Mouse (Mus musculus): Measurements from ENCODE around the gene 1700028P14Rik. TPM values are rescaled to one million over a fixed set of nuclear protein-coding genes. Genes with fewer than 3 reads are reported as not detected.

1700028P14Rik gene
- total RNA-seq, 2 experiments from 2014 or later = not detected

Other genes with a start within 250 kb of the 1700028P14Rik start
- 1 to 10 TPM; 2.2 to 3.7 TPM for gene Mamdc2, start 204.4 kb downstream of the 1700028P14Rik start, total RNA-seq (2021)
- 10 to 100 TPM; 25.0 to 27.5 TPM for gene Ptar1, start 34.6 kb upstream of the 1700028P14Rik start, total RNA-seq (2021)
- gene Apba1, start 106.1 kb upstream of the 1700028P14Rik start, total RNA-seq (2021) = 10 to 100 TPM in 1 of 2 experiments, 1 to 10 TPM in 1; 7.2 to 14.4 TPM

Data from adrenal gland, postnatal 10 days (tissue).